Mouse (Mus musculus) neural tube, embryonic 11.5 days (tissue): ENCODE data around the gene Gm44596. TPM values are rescaled to one million over a fixed set of nuclear protein-coding genes. Genes with fewer than 3 reads are reported as not detected.

Experiments used
- ATAC-seq: fragments of 200-750 bp; cut with Nextera tagmentation; 2 replicates; pipeline ENCODE4 v1.8.0; 2017; ENCODE audit warnings: moderate number of reproducible peaks, mild to moderate bottlenecking, moderate TSS enrichment, moderate library complexity; ENCODE audit not compliant: insufficient read depth, low FRiP score, low TSS enrichment
- DNase-seq: peaks from one replicate; pipeline ENCODE4 v3.0.0-alpha.2; 2015; ENCODE audit warnings: low spot score
- H3K27ac ChIP-seq: fragments of 300-500 bp; sonication (generic); 2 replicates; pipeline ENCODE4 v1.5.1; 2014; ENCODE audit warnings: low read depth, mild to moderate bottlenecking, low read length
- H3K27me3 ChIP-seq: fragments of 300-500 bp; sonication (generic); 2 replicates; pipeline ENCODE4 v1.6.1; 2014; ENCODE audit warnings: mild to moderate bottlenecking, low read length, mixed read lengths; ENCODE audit not compliant: control insufficient read depth, insufficient read depth
- H3K36me3 ChIP-seq: fragments of 300-500 bp; sonication (generic); 2 replicates; pipeline ENCODE4 v1.6.1; 2014; ENCODE audit warnings: mild to moderate bottlenecking, low read length, moderate library complexity, mixed read lengths; ENCODE audit not compliant: control insufficient read depth, insufficient read depth
- H3K4me1 ChIP-seq: fragments of 300-500 bp; sonication (generic); 2 replicates; pipeline ENCODE4 v1.6.1; 2014; ENCODE audit warnings: low read length, mixed read lengths; ENCODE audit not compliant: control insufficient read depth, insufficient read depth
- H3K4me2 ChIP-seq: fragments of 300-500 bp; sonication (generic); 2 replicates; pipeline ENCODE4 v1.6.1; 2014; ENCODE audit warnings: low read depth, mild to moderate bottlenecking, moderate library complexity
- H3K4me3 ChIP-seq: fragments of 300-500 bp; sonication (generic); 2 replicates; pipeline ENCODE4 v1.5.1; 2014; ENCODE audit warnings: low read depth, low read length
- H3K9ac ChIP-seq: fragments of 300-500 bp; sonication (generic); 2 replicates; pipeline ENCODE4 v1.6.1; 2014; ENCODE audit warnings: mild to moderate bottlenecking, low read length
- H3K9me3 ChIP-seq: fragments of 300-500 bp; sonication (generic); 2 replicates; pipeline ENCODE4 v1.6.1; 2016; ENCODE audit warnings: low read length; ENCODE audit not compliant: control insufficient read depth
- WGBS: fragments of 180-500 bp; shearing (Covaris S2); extraction: QIAGEN DNeasy Blood & Tissue Kit; methylation state at CpG from one replicate; pipeline ENCODE4 v1.1.7; 2014; 5-methylcytosine and 5-hydroxymethylcytosine counted together
- polyA plus RNA-seq: library from polyadenylated mRNA; unstranded; fragments of >200 nt; fragmentation: Nextera tagmentation; extraction: Ambion mirVana; gene quantifications from 2 replicates; pipeline ENCODE4 v1.2.1, GENCODE M21; 2014

Gm44596 gene
- polyA plus RNA-seq, 1 experiment from 2014 or later, result not detected

- 90% methylated on average over 5 of the region's 5 CpGs for WGBS
- Histone ChIP-seq H3K9me3 (no peaks in the 10 kb centered on the region), H3K4me2 (no peak overlapping the region), H3K36me3 (peaks cover 3% of the 10 kb centered on the region; the same call in 1 of the 2 replicates), H3K27ac (no peak overlapping the region), H3K27me3 (no peaks in the 10 kb centered on the region), H3K4me1 (no peaks in the 10 kb centered on the region), H3K9ac (no peak overlapping the region), H3K4me3 (no peak overlapping the region)
- ATAC-seq (no peak), DNase-seq (no peak)
Observed at GRCm38 (mm10) chr6:128416169-128416568, 40.9 kb downstream of the Gm44596 start.

GRCm38 (mm10) chr6:128418076-128418475 is 42.8 kb downstream of the Gm44596 start:
- Histone ChIP-seq H3K27me3 (no peaks in the 10 kb centered on the region), H3K9me3 (no peaks in the 10 kb centered on the region), H3K4me2 (no peak overlapping the region), H3K36me3 (no peaks in the 10 kb centered on the region; the same call in 1 of the 2 replicates), H3K4me3 (no peak overlapping the region), H3K4me1 (no peaks in the 10 kb centered on the region), H3K27ac (no peak overlapping the region), H3K9ac (no peak overlapping the region)
- WGBS, result 90% methylated on average over 1 of the region's 1 CpGs
- no peak for DNase-seq
- ATAC-seq, result no peak

GRCm38 (mm10) chr6:128421036-128421435 is 45.7 kb downstream of the Gm44596 start:
- H3K4me3 ChIP-seq, result no peak overlapping the region
- no peaks in the 10 kb centered on the region; the same call in 1 of the 2 replicates for H3K4me1 ChIP-seq
- H3K4me2 ChIP-seq, result no peak overlapping the region
- H3K9me3 ChIP-seq, result no peaks in the 10 kb centered on the region
- no peak for ATAC-seq
- H3K27me3 ChIP-seq, result no peaks in the 10 kb centered on the region
- H3K9ac ChIP-seq, result no peak overlapping the region
- H3K27ac ChIP-seq, result no peak overlapping the region
- no peak for DNase-seq
- H3K36me3 ChIP-seq, result no peaks in the 10 kb centered on the region; the same call in 1 of the 2 replicates
- 98% methylated on average over 2 of the region's 2 CpGs for WGBS

GRCm38 (mm10) chr6:128421480-128421879 is 46.2 kb downstream of the Gm44596 start:
- no peak for ATAC-seq
- H3K4me1 ChIP-seq, result no peaks in the 10 kb centered on the region; the same call in 1 of the 2 replicates
- no peaks in the 10 kb centered on the region for H3K27me3 ChIP-seq
- H3K9ac ChIP-seq, result no peak overlapping the region
- H3K4me2 ChIP-seq, result no peak overlapping the region
- no peak overlapping the region for H3K4me3 ChIP-seq
- DNase-seq, result no peak
- 85% methylated on average over 3 of the region's 3 CpGs for WGBS
- H3K9me3 ChIP-seq, result no peaks in the 10 kb centered on the region
- H3K36me3 ChIP-seq, result no peaks in the 10 kb centered on the region; the same call in 1 of the 2 replicates
- H3K27ac ChIP-seq, result no peak overlapping the region

GRCm38 (mm10) chr6:128423496-128424268 is 48.4 kb downstream of the Gm44596 start:
- peak overlapping the region; percentile 93; the same call in 1 of the 2 replicates for H3K27ac ChIP-seq
- WGBS, result 51% methylated on average over 15 of the region's 16 CpGs
- no peaks in the 10 kb centered on the region for H3K27me3 ChIP-seq
- no peaks in the 10 kb centered on the region for H3K9me3 ChIP-seq
- H3K9ac ChIP-seq, result peak overlapping the region; percentile 85
- no peak for DNase-seq
- no peak for ATAC-seq
- no peaks in the 10 kb centered on the region; the same call in 1 of the 2 replicates for H3K4me1 ChIP-seq
- peak overlapping the region; percentile 61 for H3K4me2 ChIP-seq
- H3K36me3 ChIP-seq, result no peaks in the 10 kb centered on the region; the same call in 1 of the 2 replicates
- peak overlapping the region; percentile 67 for H3K4me3 ChIP-seq

GRCm38 (mm10) chr6:128424269-128425019 is 49.1 kb downstream of the Gm44596 start, which contains the start of gene Itfg2:
Gene Itfg2, minus strand, starts transcription at chr6:128424931.
- H3K36me3 ChIP-seq, result peaks cover 2% of the 10 kb centered on the region; the same call in 1 of the 2 replicates
- peak within 1 kb of the TSS; percentile 93 for H3K27ac ChIP-seq
- peak within 1 kb of the TSS; percentile 61 for H3K4me2 ChIP-seq
- DNase-seq, result peak; percentile 96
- peak within 1 kb of the TSS; percentile 67 for H3K4me3 ChIP-seq
- no peaks in the 10 kb centered on the region for H3K27me3 ChIP-seq
- peak within 1 kb of the TSS; percentile 85 for H3K9ac ChIP-seq
- H3K9me3 ChIP-seq, result no peaks in the 10 kb centered on the region
- under 1% methylated on average over 42 of the region's 42 CpGs for WGBS
- ATAC-seq, result peak; percentile 92
- H3K4me1 ChIP-seq, result no peaks in the 10 kb centered on the region; the same call in 1 of the 2 replicates

- peak overlapping the region; percentile 85 for H3K9ac ChIP-seq
- peaks cover 5% of the 10 kb centered on the region; the same call in 1 of the 2 replicates for H3K36me3 ChIP-seq
- peak overlapping the region; percentile 93; the same call in 1 of the 2 replicates for H3K27ac ChIP-seq
- WGBS, result 21% methylated on average over 9 of the region's 9 CpGs
- H3K4me2 ChIP-seq, result peak overlapping the region; percentile 61
- DNase-seq (no peak), ATAC-seq (peak; percentile 8; the same call in 1 of the 2 replicates)
- no peaks in the 10 kb centered on the region; the same call in 1 of the 2 replicates for H3K4me1 ChIP-seq
- H3K9me3 ChIP-seq, result no peaks in the 10 kb centered on the region
- H3K27me3 ChIP-seq, result no peaks in the 10 kb centered on the region
- H3K4me3 ChIP-seq, result peak overlapping the region; percentile 67
Observed at GRCm38 (mm10) chr6:128425046-128425445, 49.7 kb downstream of the Gm44596 start.

GRCm38 (mm10) chr6:128427571-128427970 is 52.3 kb downstream of the Gm44596 start:
- no peak overlapping the region for H3K9ac ChIP-seq
- H3K36me3 ChIP-seq, result peaks cover 23% of the 10 kb centered on the region
- no peak overlapping the region for H3K4me2 ChIP-seq
- H3K27me3 ChIP-seq, result no peaks in the 10 kb centered on the region
- no peak overlapping the region for H3K4me3 ChIP-seq
- DNase-seq (no peak), ATAC-seq (no peak)
- WGBS, result 91% methylated on average over 5 of the region's 5 CpGs
- H3K4me1 ChIP-seq, result no peaks in the 10 kb centered on the region; the same call in 1 of the 2 replicates
- H3K27ac ChIP-seq, result no peak overlapping the region
- no peaks in the 10 kb centered on the region for H3K9me3 ChIP-seq
